Mouse (Mus musculus) liver, embryonic 14 days (tissue): Measurements from ENCODE around the gene Rbm43. TPM values are rescaled to one million over a fixed set of nuclear protein-coding genes. Genes with fewer than 3 reads are reported as not detected.

ENCODE experiments used
- polyA plus RNA-seq: library from polyadenylated mRNA; depleted of rRNA; stranded (reverse); fragments of >200 nt; gene quantifications from 2 replicates; pipeline ENCODE4 v1.2.3, GENCODE M21; 2012; rRNA removed

The Rbm43 gene
- polyA plus RNA-seq, result 13.4 and 16.1 TPM in 2 replicates

GRCm38 (mm10) chr2:51934574-51935334, at the start of gene Rbm43:
Gene Rbm43, minus strand, starts transcription at chr2:51935163.

GRCm38 (mm10) chr2:51973410-51973968, 38.5 kb upstream of the Rbm43 start, which contains the start of gene Nmi:
Gene Nmi, minus strand, starts transcription at chr2:51973494.

Other genes starting within 250 kb of the Rbm43 start
- gene Nmi, start 38.3 kb upstream of the Rbm43 start, polyA plus RNA-seq, result 6.2 and 7.8 TPM in 2 replicates
- 0.06 and 0.10 TPM in 2 replicates for gene Tnfaip6, start 102.8 kb upstream of the Rbm43 start, polyA plus RNA-seq
- 11.6 and 14.2 TPM in 2 replicates for gene Rif1, start 137.7 kb upstream of the Rbm43 start, polyA plus RNA-seq